Mouse (Mus musculus): ENCODE measurements around the gene Psmc3ip. TPM values are rescaled to one million over a fixed set of nuclear protein-coding genes. Genes with fewer than 3 reads are reported as not detected.

Gene Psmc3ip
- total RNA-seq, 2 experiments from 2014 or later = 1.5 to 2.2 TPM

GRCm38 (mm10) chr11:101083083-101083697, 12.0 kb downstream of the Psmc3ip start:
- H3K27ac ChIP-seq = peak overlapping the region; percentile 97
- no peak for TF ChIP-seq CTCF (IDR thresholded peaks at IDR 0.05)
- peak overlapping the region; percentile 78 for H3K4me3 ChIP-seq
- DNase-seq = no peak
- intact Hi-C loops (cut with DNase I) = loop anchor here (5.0 kb wide), 1 partner anchor 94 kb away; the partner anchor contains the start of gene Ccr10

GRCm38 (mm10) chr11:101082208-101083082, 12.8 kb downstream of the Psmc3ip start, which contains the start of gene Coasy:
TSS of gene Coasy (plus strand) at chr11:101082565.
- peak; percentile 89 for DNase-seq
- peak; percentile 48 for TF ChIP-seq CTCF (IDR thresholded peaks at IDR 0.05)
- intact Hi-C loops (cut with DNase I) = loop anchor here (5.0 kb wide), 1 partner anchor 95 kb away; the partner anchor contains the start of gene Ccr10
- H3K27ac ChIP-seq = peak within 1 kb of the TSS; percentile 97
- H3K4me3 ChIP-seq = peak within 1 kb of the TSS; percentile 78

- intact Hi-C loops (cut with DNase I) = loop anchor here (5.0 kb wide), 1 partner anchor 96 kb away; the partner anchor contains the start of gene Ccr10
- Histone ChIP-seq H3K27ac (peak overlapping the region; percentile 97), H3K4me3 (peak overlapping the region; percentile 78)
- no peak for TF ChIP-seq CTCF (IDR thresholded peaks at IDR 0.05)
- no peak for DNase-seq
These were observed 13.6 kb downstream of the Psmc3ip start for GRCm38 (mm10) chr11:101081659-101082058.

- no peak for TF ChIP-seq CTCF (IDR thresholded peaks at IDR 0.05)
- Histone ChIP-seq H3K4me3 (no peak overlapping the region), H3K27ac (no peak overlapping the region)
- intact Hi-C loops (cut with DNase I) = loop anchor here (5.0 kb wide), 1 partner anchor 97 kb away; the partner anchor contains the start of gene Ccr10
- DNase-seq = no peak
These were observed 14.8 kb downstream of the Psmc3ip start for GRCm38 (mm10) chr11:101080421-101080820.

- H3K4me3 ChIP-seq = no peak overlapping the region
- H3K27ac ChIP-seq = no peak overlapping the region
- DNase-seq = no peak
- TF ChIP-seq CTCF (IDR thresholded peaks at IDR 0.05) = no peak
- intact Hi-C loops (cut with DNase I) = loop anchor here (5.0 kb wide), 1 partner anchor 98 kb away; the partner anchor contains the start of gene Ccr10
These were observed 15.5 kb downstream of the Psmc3ip start for GRCm38 (mm10) chr11:101079746-101080145.

- no peak for TF ChIP-seq CTCF (IDR thresholded peaks at IDR 0.05)
- H3K27ac ChIP-seq = no peak within 1 kb of the TSS
- DNase-seq = no peak
- H3K4me3 ChIP-seq = no peak within 1 kb of the TSS
- intact Hi-C loops (cut with DNase I) = no loop called here
These were observed 17.1 kb downstream of the Psmc3ip start, which contains the start of gene Hsd17b1 for GRCm38 (mm10) chr11:101078121-101078520. TSS of gene Hsd17b1 (plus strand) at chr11:101078411.

GRCm38 (mm10) chr11:101071810-101072428, 23.3 kb downstream of the Psmc3ip start:
- Histone ChIP-seq H3K27ac (no peak overlapping the region), H3K4me3 (no peak overlapping the region)
- intact Hi-C loops (cut with DNase I) = no loop called here
- TF ChIP-seq CTCF (IDR thresholded peaks at IDR 0.05) = no peak
- DNase-seq = no peak

- no peak for DNase-seq
- intact Hi-C loops (cut with DNase I) = no loop called here
- no peak for TF ChIP-seq CTCF (IDR thresholded peaks at IDR 0.05)
- Histone ChIP-seq H3K4me3 (peak overlapping the region; percentile 78; the same call in 1 of the 2 replicates), H3K27ac (no peak overlapping the region; the same call in 1 of the 2 replicates)
These were observed 24.2 kb downstream of the Psmc3ip start for GRCm38 (mm10) chr11:101070987-101071386.

- intact Hi-C loops (cut with DNase I) = no loop called here
- Histone ChIP-seq H3K4me3 (peak overlapping the region; percentile 78), H3K27ac (peak overlapping the region; percentile 94)
- no peak for TF ChIP-seq CTCF (IDR thresholded peaks at IDR 0.05)
- DNase-seq = no peak
These were observed 25.1 kb downstream of the Psmc3ip start for GRCm38 (mm10) chr11:101070189-101070527.

GRCm38 (mm10) chr11:101069391-101070188, 25.6 kb downstream of the Psmc3ip start, which contains the start of gene Naglu:
TSS of gene Naglu (plus strand) at chr11:101070012.
- DNase-seq = peak; percentile 99
- intact Hi-C loops (cut with DNase I) = loop anchor here (10.0 kb wide), 1 partner anchor 355 kb away; the partner anchor contains the start of genes Hspb9 and Kat2a
- H3K27ac ChIP-seq = peak within 1 kb of the TSS; percentile 94
- no peak for TF ChIP-seq CTCF (IDR thresholded peaks at IDR 0.05)
- peak within 1 kb of the TSS; percentile 78 for H3K4me3 ChIP-seq
